Mouse (Mus musculus): ENCODE results near the gene Casp14. TPM values are rescaled to one million over a fixed set of nuclear protein-coding genes. Genes with fewer than 3 reads are reported as not detected.

Gene Casp14
- total and polyA plus RNA-seq, 3 experiments = not detected

DNA sequence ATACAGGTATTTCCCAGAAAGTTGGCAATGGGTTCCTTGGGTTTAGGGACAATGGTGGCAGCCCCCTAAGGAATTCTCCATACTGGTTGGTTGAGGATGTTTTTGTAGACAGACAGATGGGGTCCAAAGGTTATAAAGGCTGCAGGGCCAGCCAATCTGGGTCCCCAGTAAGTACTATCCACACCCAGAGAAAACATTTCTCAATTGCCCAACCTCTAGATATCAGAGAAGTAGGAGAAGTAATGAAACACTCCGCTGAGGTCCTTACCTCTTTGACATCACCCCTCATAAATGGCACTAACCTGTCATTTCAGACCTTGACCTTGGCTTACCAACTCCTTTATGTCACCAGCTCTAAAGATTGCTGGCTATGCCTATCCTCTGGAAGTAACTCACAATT is 53.5 kb downstream of the Casp14 start:
- Histone ChIP-seq H3K4me1 (ENCODE audit: control insufficient read depth, insufficient read depth, low read length) (no peaks in the 10 kb centered on the region), H3K36me3 (ENCODE audit: control insufficient read depth, insufficient read depth, low read length) (no peaks in the 10 kb centered on the region), H3K4me3 (no peak overlapping the region), H3K27ac (no peak overlapping the region), H3K9ac (ENCODE audit: low read depth, low read length) (no peak overlapping the region), H3K79me2 (replicated peaks; ENCODE audit: control insufficient read depth, insufficient read depth, low read length) (no peaks in the 10 kb centered on the region), H3K27me3 (ENCODE audit: control insufficient read depth, insufficient read depth, low read length) (no peaks in the 10 kb centered on the region)
- no peak for DNase-seq
- TF ChIP-seq EP300 (IDR thresholded peaks at IDR 0.05; ENCODE audit: insufficient read depth, low read depth, low read length) = no peak
- TF ChIP-seq POLR2A (IDR thresholded peaks at IDR 0.05; ENCODE audit: insufficient read depth, low read depth, low read length) = no peak
- TF ChIP-seq CTCF (IDR thresholded peaks at IDR 0.05) = no peak
- intact Hi-C loops (cut with DNase I) = no loop called here
- WGBS = 92% methylated on average over 1 of the region's 1 CpGs

Other genes starting within 250 kb of the Casp14 start
- gene Olfr1358, start 200.9 kb downstream of the Casp14 start, total RNA-seq (2021) = not detected
- gene Olfr1358, start 200.9 kb downstream of the Casp14 start, polyA plus RNA-seq (2012; rRNA removed) = not detected in 2 replicates
- 10 to 100 TPM; 35.4 to 48.4 TPM for gene Ilvbl, start 143.9 kb downstream of the Casp14 start, total RNA-seq (2021)
- gene Ilvbl, start 143.9 kb downstream of the Casp14 start, polyA plus RNA-seq (2012; rRNA removed) = 39.9 and 49.3 TPM in 2 replicates
- gene Syde1, start 126.3 kb downstream of the Casp14 start, total RNA-seq (2021) = 10 to 100 TPM; 12.3 TPM
- gene Syde1, start 126.3 kb downstream of the Casp14 start, polyA plus RNA-seq (2012; rRNA removed) = 17.4 and 20.9 TPM in 2 replicates
- not detected for gene Olfr1357, start 100.2 kb downstream of the Casp14 start, total RNA-seq (2021)
- gene Olfr1357, start 100.2 kb downstream of the Casp14 start, polyA plus RNA-seq (2012; rRNA removed) = not detected in 2 replicates
- gene Ccdc105, start 34.8 kb upstream of the Casp14 start, total RNA-seq (2021) = not detected
- gene Ccdc105, start 34.8 kb upstream of the Casp14 start, polyA plus RNA-seq (2012; rRNA removed) = not detected in 2 replicates
- gene Slc1a6, start 62.2 kb upstream of the Casp14 start, total RNA-seq (2021) = not detected
- gene Slc1a6, start 62.2 kb upstream of the Casp14 start, polyA plus RNA-seq (2012; rRNA removed) = 0.04 and 0.15 TPM in 2 replicates
- not detected for gene Olfr1356, start 133.9 kb upstream of the Casp14 start, total RNA-seq (2021)
- not detected in 2 replicates for gene Olfr1356, start 133.9 kb upstream of the Casp14 start, polyA plus RNA-seq (2012; rRNA removed)
- not detected for gene Olfr1355, start 157.2 kb upstream of the Casp14 start, total RNA-seq (2021)
- not detected in 2 replicates for gene Olfr1355, start 157.2 kb upstream of the Casp14 start, polyA plus RNA-seq (2012; rRNA removed)
- gene Olfr1354, start 194.9 kb upstream of the Casp14 start, total RNA-seq (2021) = not detected
- gene Olfr1354, start 194.9 kb upstream of the Casp14 start, polyA plus RNA-seq (2012; rRNA removed) = not detected in 2 replicates
- not detected for gene Olfr8, start 232.3 kb upstream of the Casp14 start, total RNA-seq (2021)
- gene Olfr8, start 232.3 kb upstream of the Casp14 start, polyA plus RNA-seq (2012; rRNA removed) = not detected in 2 replicates
- not detected for gene Olfr1353, start 245.0 kb upstream of the Casp14 start, total RNA-seq (2021)
- gene Olfr1353, start 245.0 kb upstream of the Casp14 start, polyA plus RNA-seq (2012; rRNA removed) = not detected in 2 replicates